Mouse (Mus musculus) neural tube, embryonic 13.5 days (tissue): ENCODE results near the gene Lmntd1. TPM values are rescaled to one million over a fixed set of nuclear protein-coding genes. Genes with fewer than 3 reads are reported as not detected.
A peak's percentile ranks its signal among the peaks of the same experiment; 100 is the strongest.

Experiments used
- ATAC-seq: fragments of 200-750 bp; cut with Nextera tagmentation; 2 replicates; pipeline ENCODE4 v1.8.0; 2017; ENCODE audit warnings: low read depth, mild to moderate bottlenecking, moderate TSS enrichment, moderate library complexity
- H3K27ac ChIP-seq: fragments of 300-500 bp; sonication (generic); replicated peaks from 2 replicates; pipeline ENCODE4 v1.5.1; 2015; ENCODE audit warnings: moderate library complexity, mild to moderate bottlenecking, inconsistent platforms
- H3K27me3 ChIP-seq: fragments of 300-500 bp; sonication (generic); 2 replicates; pipeline ENCODE4 v1.6.1; 2015; ENCODE audit warnings: mild to moderate bottlenecking, inconsistent platforms
- H3K36me3 ChIP-seq: fragments of 300-500 bp; sonication (generic); 2 replicates; pipeline ENCODE4 v1.6.1; 2015; ENCODE audit warnings: mild to moderate bottlenecking, inconsistent platforms
- H3K4me1 ChIP-seq: fragments of 300-500 bp; sonication (generic); replicated peaks from 2 replicates; pipeline ENCODE4 v1.6.1; 2015; ENCODE audit warnings: inconsistent platforms
- H3K4me2 ChIP-seq: fragments of 300-500 bp; sonication (generic); 2 replicates; pipeline ENCODE4 v1.6.1; 2015; ENCODE audit warnings: inconsistent platforms, mild to moderate bottlenecking, moderate library complexity
- H3K4me3 ChIP-seq: fragments of 300-500 bp; sonication (generic); 2 replicates; pipeline ENCODE4 v1.5.1; 2015; ENCODE audit warnings: mild to moderate bottlenecking, inconsistent platforms
- H3K9ac ChIP-seq: fragments of 300-500 bp; sonication (generic); 2 replicates; pipeline ENCODE4 v1.6.1; 2015; ENCODE audit warnings: moderate library complexity, mild to moderate bottlenecking, inconsistent platforms
- H3K9me3 ChIP-seq: fragments of 300-500 bp; sonication (generic); 2 replicates; pipeline ENCODE4 v1.6.1; 2016; ENCODE audit warnings: inconsistent platforms
- WGBS: fragments of 180-500 bp; shearing (Covaris S2); methylation state at CpG from one replicate; pipeline ENCODE4 v1.1.7; 2015; 5-methylcytosine and 5-hydroxymethylcytosine counted together
- polyA plus RNA-seq: library from polyadenylated mRNA; unstranded; fragments of >200 nt; fragmentation: Nextera tagmentation; extraction: Ambion mirVana; gene quantifications from 2 replicates; pipeline ENCODE4 v1.2.1, GENCODE M21; 2015

Gene Lmntd1
- polyA plus RNA-seq, 1 experiment from 2014 or later: 1.2 TPM

DNA sequence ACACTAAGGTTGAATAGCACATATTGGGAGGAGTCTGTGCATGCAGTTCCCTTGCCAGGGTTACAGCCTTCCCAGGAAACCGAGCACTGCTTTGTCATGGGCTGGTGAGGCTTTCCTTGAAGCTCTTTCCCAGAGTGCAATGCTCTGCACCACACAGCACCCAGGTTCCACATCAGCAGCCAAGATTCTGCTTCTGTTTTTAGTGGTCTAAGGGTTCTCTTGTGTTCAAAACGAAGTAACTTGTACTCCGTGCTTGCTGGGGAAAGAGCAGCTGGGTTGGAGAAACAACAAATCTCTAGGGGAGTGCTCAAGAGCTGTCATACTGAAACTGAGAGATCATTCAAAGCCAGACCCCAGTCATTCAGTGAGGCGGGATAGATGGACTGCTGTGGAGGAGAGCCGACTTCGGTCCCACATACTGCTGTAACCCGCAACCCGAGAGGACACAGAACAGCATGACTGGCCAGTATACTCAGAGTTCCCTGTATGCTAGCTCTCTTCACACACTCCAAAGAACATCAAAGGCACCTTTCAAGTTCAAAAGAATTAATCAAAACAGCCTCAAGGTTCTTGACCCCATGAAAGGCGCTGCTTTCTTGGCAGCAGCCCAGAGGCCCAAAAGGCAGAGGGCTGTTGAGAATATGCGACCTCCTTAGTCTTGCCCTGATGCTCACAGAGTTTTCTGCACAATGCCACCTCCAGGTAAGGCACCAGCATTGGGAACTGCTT, 35.5 kb downstream of the Lmntd1 start:
- Histone ChIP-seq H3K36me3 (no peaks in the 10 kb centered on the region), H3K4me2 (no peak overlapping the region), H3K9ac (no peak overlapping the region), H3K27ac (peak overlapping the region; percentile 55), H3K4me3 (no peak overlapping the region), H3K4me1 (peaks cover 22% of the 10 kb centered on the region; the same call in 1 of the 2 replicates), H3K9me3 (no peaks in the 10 kb centered on the region), H3K27me3 (no peaks in the 10 kb centered on the region)
- WGBS: 49% methylated on average over 10 of the region's 10 CpGs
- peak; percentile 65 for ATAC-seq

DNA sequence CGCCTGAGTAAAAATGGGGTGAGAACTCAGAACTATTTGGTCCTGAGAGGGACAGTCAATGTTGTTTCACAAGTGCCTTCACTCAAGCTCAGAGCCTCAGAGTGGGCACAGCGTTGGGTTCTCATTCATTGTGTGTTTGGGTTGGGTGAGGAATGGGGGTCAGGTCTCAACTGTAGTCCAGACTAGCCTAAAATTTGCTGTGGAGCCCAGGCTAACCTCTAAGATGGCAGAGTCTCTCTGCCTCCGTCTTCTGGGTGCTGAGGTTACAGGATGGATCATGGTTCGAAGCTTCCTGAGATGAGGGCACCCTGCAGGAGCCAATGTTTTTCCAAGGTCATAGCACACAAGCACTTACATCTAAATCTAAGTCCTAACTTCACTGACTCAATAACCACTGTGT, 37.4 kb downstream of the Lmntd1 start:
- Histone ChIP-seq H3K36me3 (no peaks in the 10 kb centered on the region), H3K9ac (no peak overlapping the region), H3K27ac (no peak overlapping the region), H3K9me3 (no peaks in the 10 kb centered on the region), H3K4me2 (no peak overlapping the region), H3K4me3 (no peak overlapping the region), H3K27me3 (no peaks in the 10 kb centered on the region), H3K4me1 (peaks cover 22% of the 10 kb centered on the region; the same call in 1 of the 2 replicates)
- whole genome bisulfite sequencing: 94% methylated on average over 4 of the region's 4 CpGs
- ATAC-seq: no peak

DNA sequence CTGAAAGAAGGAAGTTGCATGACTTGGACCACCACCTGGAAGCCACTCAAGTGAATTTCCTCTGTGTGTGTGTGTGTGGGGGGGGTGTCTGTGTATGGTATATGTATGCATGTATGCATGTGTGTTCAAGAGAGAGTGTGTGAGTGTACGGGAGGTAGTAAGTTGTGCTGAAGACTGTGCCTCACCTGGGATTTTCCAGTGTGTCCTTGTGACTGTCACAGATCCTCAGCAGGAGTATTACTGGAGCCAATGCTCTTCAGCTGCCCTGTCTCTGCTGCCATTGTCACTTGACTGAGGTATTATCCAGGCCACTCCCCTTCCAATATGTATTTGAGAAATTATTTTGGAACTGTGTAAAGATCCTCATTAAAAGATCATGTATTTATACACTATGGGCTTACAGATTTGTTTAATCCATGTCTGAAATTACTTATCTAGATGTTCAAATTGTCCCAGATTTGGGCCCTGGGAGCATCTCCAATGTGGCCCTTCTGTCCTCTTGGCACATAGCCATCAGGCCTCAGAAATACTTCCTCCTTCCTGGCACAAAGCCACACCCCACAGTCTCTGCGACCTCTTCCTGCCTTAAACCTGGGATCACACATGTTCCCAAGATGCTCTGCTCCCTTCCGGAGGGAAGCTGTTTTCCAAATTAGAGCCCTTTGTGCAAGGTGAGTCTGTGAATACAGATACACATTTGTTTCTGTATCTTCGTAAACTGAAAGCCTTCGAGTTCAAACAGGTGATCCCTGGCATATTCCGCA, 40.7 kb downstream of the Lmntd1 start:
- Histone ChIP-seq H3K27ac (no peak overlapping the region), H3K4me1 (peaks cover 6% of the 10 kb centered on the region; the same call in 1 of the 2 replicates), H3K36me3 (no peaks in the 10 kb centered on the region), H3K9ac (no peak overlapping the region), H3K4me3 (no peak overlapping the region), H3K27me3 (no peaks in the 10 kb centered on the region), H3K9me3 (no peaks in the 10 kb centered on the region), H3K4me2 (no peak overlapping the region)
- 83% methylated on average over 6 of the region's 6 CpGs for WGBS
- no peak for ATAC-seq

DNA sequence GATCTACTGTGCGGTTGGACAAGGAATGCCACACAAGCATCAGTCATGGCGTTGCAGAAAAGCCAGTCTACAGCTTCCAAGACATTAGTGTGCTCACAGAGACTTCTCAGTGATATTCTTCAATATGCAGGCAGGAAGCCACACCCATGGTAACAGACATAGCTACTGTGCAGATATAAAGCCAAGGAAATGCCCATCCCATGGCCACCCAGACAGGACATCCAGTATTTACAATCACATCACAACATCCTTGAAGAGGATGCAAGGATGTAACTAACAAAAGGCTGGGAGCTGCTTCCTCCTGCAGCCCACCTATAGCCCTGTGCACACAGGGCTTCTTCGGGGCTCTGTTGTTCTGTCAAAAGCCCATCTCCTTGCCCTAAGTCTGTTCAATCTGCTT, 45.4 kb downstream of the Lmntd1 start:
- H3K9ac ChIP-seq: no peak overlapping the region
- H3K27ac ChIP-seq: no peak overlapping the region
- 88% methylated on average over 3 of the region's 3 CpGs for WGBS
- H3K4me1 ChIP-seq: peaks cover 10% of the 10 kb centered on the region; the same call in 1 of the 2 replicates
- H3K4me2 ChIP-seq: no peak overlapping the region
- no peaks in the 10 kb centered on the region for H3K27me3 ChIP-seq
- H3K9me3 ChIP-seq: no peaks in the 10 kb centered on the region
- ATAC-seq: no peak
- H3K4me3 ChIP-seq: no peak overlapping the region
- H3K36me3 ChIP-seq: no peaks in the 10 kb centered on the region

DNA sequence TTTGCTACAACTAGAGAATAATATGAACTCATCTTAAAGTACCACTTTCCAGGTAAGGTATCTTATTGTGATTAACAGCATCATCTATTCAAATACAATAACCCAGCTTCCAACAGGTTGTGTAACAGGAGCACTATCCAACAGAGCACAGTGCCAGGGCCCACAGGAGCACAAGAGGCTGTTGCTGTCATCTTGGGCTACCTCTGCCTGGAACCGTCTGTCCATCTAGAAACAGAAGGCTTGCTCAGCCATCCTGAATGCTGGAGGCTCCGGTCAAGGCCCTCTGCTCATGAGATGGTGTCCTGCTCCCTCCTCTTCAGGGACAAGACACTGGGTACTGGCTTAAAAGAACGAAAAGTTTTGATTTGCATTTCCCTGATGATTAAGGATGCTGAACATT, 46.3 kb downstream of the Lmntd1 start:
- Histone ChIP-seq H3K4me1 (peaks cover 10% of the 10 kb centered on the region; the same call in 1 of the 2 replicates), H3K4me3 (no peak overlapping the region), H3K4me2 (no peak overlapping the region), H3K27ac (no peak overlapping the region), H3K36me3 (no peaks in the 10 kb centered on the region), H3K9ac (no peak overlapping the region), H3K27me3 (no peaks in the 10 kb centered on the region), H3K9me3 (no peaks in the 10 kb centered on the region)
- WGBS: 86% methylated on average over 3 of the region's 3 CpGs
- no peak for ATAC-seq

DNA sequence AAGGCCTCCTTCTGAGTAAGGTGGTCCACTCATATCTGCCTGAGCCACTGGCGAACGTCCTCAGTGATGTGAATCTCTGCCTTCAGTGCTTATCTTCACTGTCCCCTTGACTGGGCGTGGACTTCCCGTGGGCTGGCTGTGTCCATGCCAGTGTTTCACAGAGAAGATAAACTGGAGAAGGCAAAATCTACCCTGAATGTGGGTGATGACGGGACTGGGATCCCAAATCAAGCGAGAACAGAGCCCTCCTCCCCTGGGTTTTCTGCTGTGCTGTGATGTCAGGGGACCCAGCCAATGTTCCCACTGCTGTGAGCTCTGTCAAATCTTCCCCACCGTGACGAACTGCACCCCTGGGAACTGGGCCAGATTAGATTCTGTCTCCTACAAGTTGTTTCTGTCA, 46.8 kb downstream of the Lmntd1 start:
- Histone ChIP-seq H3K27me3 (no peaks in the 10 kb centered on the region), H3K9me3 (no peaks in the 10 kb centered on the region), H3K4me3 (no peak overlapping the region), H3K4me1 (peaks cover 10% of the 10 kb centered on the region; the same call in 1 of the 2 replicates), H3K27ac (no peak overlapping the region), H3K9ac (no peak overlapping the region), H3K36me3 (no peaks in the 10 kb centered on the region), H3K4me2 (no peak overlapping the region)
- ATAC-seq: no peak
- 78% methylated on average over 8 of the region's 8 CpGs for WGBS

DNA sequence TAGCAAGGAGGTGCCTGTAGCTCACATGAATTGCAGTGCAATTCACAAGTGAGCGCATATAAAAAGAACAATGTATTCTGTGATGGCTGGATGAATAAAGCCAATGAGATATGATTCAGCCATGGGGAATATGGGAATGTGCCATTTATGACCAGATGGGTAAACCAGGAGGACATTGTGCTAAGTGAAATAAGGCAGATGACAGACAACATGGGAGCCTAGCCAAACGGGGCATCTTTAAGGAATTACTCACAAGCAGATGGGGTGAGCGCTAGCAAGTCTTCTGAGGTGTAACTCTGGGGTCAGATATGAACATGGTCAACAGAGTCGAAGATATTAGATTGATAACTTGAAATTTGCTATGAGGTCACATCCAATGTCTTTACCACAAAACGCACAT, 48.5 kb downstream of the Lmntd1 start:
- no peak overlapping the region for H3K9ac ChIP-seq
- H3K27me3 ChIP-seq: no peaks in the 10 kb centered on the region
- ATAC-seq: no peak
- H3K4me3 ChIP-seq: no peak overlapping the region
- no peaks in the 10 kb centered on the region for H3K36me3 ChIP-seq
- no peaks in the 10 kb centered on the region for H3K9me3 ChIP-seq
- no peak overlapping the region for H3K27ac ChIP-seq
- WGBS: 95% methylated on average over 5 of the region's 5 CpGs
- no peak overlapping the region for H3K4me2 ChIP-seq
- peaks cover 10% of the 10 kb centered on the region; the same call in 1 of the 2 replicates for H3K4me1 ChIP-seq

DNA sequence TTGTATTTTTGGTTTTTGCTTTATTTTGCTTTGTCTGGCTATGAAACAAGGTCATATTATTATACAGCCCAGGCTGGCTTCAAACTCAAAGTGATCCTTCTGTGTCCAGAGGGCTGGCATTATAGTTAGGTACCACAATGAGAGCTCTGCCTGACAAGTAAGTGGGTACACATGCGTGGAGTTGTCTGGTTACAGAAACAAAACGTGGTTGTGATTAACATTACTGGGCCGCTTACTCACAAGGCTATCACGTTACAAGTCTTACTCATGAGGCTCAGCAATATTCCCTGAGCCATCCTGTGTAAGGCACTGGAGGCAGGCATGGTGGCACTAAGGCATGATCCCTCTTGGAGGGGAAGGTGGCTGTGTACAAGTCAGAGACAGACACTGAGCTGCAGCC, 49.4 kb downstream of the Lmntd1 start:
- Histone ChIP-seq H3K36me3 (no peaks in the 10 kb centered on the region), H3K9ac (no peak overlapping the region), H3K4me2 (no peak overlapping the region), H3K27ac (no peak overlapping the region), H3K4me1 (peaks cover 10% of the 10 kb centered on the region; the same call in 1 of the 2 replicates), H3K27me3 (no peaks in the 10 kb centered on the region), H3K4me3 (no peak overlapping the region), H3K9me3 (no peaks in the 10 kb centered on the region)
- no peak for ATAC-seq
- WGBS: 78% methylated on average over 4 of the region's 4 CpGs

DNA sequence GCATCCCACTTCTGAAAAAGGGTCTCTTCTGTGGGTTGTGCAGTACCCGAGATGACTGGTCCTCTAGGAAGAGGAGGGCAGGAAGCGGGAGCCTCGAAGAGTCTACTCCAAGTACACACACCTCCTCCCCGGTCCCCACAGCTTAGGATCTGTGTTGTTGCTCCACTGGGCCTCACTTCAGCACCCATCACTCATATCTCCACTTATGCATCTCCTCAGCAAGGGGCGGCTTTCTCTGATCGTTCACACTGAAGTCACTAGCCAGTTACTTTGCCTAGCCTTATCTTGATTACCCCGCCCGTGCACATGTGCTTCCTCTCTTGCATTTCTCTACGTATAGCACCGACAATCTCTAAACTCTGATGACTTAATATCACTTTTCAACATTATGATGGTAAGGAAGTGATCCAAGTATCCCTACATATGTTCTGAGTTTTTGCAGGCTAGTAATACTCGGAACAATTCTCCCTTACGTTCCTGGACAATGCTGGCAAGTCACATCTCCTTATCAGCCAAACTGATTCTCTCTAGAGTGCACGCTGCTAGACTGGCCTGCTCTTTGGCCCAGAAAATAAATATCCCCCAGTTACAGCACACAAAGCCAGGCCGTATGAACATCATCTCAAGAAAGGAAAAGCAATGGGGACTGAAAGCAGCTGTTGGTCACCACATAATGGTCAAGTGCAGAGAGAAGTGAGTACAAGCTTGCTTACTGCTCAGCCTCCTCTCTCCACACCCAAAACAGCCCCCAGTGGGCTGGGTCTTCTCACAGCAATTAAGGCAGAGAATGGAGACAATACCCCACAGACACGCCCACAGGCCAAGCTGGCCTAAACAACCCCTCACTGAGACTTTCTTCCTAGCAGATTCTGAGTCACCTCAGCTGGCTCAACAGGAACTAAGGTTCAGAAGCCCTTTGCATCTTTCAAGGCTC, 56.8 kb downstream of the Lmntd1 start:
- Histone ChIP-seq H3K4me1 (no peaks in the 10 kb centered on the region), H3K4me3 (no peak overlapping the region), H3K36me3 (no peaks in the 10 kb centered on the region), H3K9ac (no peak overlapping the region), H3K9me3 (no peaks in the 10 kb centered on the region), H3K4me2 (no peak overlapping the region), H3K27me3 (no peaks in the 10 kb centered on the region), H3K27ac (no peak overlapping the region)
- no peak for ATAC-seq
- 77% methylated on average over 15 of the region's 15 CpGs for WGBS

DNA sequence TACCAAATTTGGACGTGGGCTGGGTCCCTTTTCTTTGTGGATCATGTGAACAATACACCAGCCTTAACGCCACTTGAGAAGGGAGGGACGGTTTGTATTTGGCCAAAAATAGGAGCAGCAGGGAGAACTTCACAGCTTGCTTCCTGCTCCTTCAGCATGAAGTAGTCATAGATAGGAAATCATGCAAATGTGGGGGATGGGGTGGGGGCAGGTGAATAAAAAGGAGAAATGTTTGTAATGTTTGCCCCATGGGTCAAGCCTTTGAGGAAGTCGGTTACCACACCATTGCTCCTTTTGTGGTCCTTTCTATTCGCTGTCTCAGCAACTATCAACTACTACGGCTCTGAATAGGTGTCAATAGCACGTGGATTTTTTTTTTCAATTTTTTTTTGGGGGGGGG, 60.9 kb downstream of the Lmntd1 start:
- Histone ChIP-seq H3K4me3 (no peak overlapping the region), H3K4me1 (0 out of 2 replicates have a peak, but pooled peaks cover 5% of the 10 kb centered on the region)
- ATAC-seq: no peak

DNA sequence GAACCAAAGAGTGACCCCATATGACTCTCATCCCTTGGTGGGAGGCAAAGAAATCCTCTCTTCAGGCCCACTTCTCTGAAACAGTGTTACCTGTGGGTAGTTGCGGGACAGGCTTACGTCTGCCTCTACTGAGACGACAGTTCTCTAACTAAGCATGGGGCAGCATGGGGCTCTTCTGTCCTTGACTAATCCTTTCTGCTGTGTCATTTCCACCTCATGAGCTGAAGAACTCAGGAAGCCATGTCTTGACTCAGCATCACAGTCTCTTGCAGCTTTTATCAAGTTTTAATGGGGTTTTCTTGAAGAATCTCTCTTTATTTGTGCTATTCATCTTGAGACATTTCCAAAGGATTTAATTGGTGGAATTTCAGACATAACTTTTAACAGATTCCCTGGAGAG, 61.3 kb downstream of the Lmntd1 start:
- Histone ChIP-seq H3K4me1 (0 out of 2 replicates have a peak, but pooled peaks cover 5% of the 10 kb centered on the region), H3K4me3 (no peak overlapping the region), H3K9me3 (no peaks in the 10 kb centered on the region), H3K27ac (no peak overlapping the region), H3K4me2 (no peak overlapping the region), H3K27me3 (no peaks in the 10 kb centered on the region), H3K36me3 (no peaks in the 10 kb centered on the region), H3K9ac (no peak overlapping the region)
- no peak for ATAC-seq
- 92% methylated on average over 3 of the region's 3 CpGs for WGBS

More for the DNA sequence above, 60.9 kb downstream of the Lmntd1 start:
- H3K4me2 ChIP-seq: no peak overlapping the region
- H3K9me3 ChIP-seq: no peaks in the 10 kb centered on the region
- H3K27ac ChIP-seq: no peak overlapping the region
- H3K36me3 ChIP-seq: no peaks in the 10 kb centered on the region
- WGBS: 72% methylated on average over 7 of the region's 7 CpGs
- no peak overlapping the region for H3K9ac ChIP-seq
- no peaks in the 10 kb centered on the region for H3K27me3 ChIP-seq
